ENCODE assay signal across 9 mouse cellular contexts in the genomic region with DNA sequence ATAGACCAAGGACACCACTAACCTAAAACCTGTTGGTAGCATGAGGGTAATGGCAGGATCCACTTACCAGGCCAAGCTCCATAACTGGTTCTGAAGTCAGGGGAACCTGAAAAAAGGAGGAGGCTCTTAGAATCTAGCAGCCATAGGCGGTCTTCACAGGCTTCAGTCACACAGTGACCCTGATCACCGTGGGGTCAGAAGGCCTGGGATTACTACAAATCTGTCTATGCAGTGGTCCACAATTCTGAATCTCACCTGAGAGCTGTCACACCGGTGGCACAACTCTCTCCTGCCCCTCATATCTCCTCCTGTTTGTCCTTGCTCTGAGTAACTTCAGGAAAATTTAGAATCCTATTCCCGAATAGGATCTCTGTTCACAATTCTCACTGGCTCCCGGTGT. TPM values are rescaled to one million over a fixed set of nuclear protein-coding genes. Genes with fewer than 3 reads are reported as not detected.
DNase-seq lines count a peak whose midpoint lies in the region; ATAC-seq and TF ChIP-seq lines count a peak whose summit lies in the region.
"Had no signal": no experiment of that assay in that cellular context is flagged by ENCODE, and none has a peak within 500 bp of the region (broad histone marks: within the 10 kb centered on the region; RNA-seq: fewer than 3 reads in every experiment).

No protein-coding gene starts in this region.

- DNase-seq in cerebellum, adult 8-10 months, result peak; percentile 9
- no peak for DNase-seq in cerebellum, postnatal 36 days
- no peak for DNase-seq in layer of hippocampus, adult 18-20 months (ENCODE audit: low spot score in 2 of 2)
- no peak for DNase-seq in urinary bladder, postnatal 25 days (ENCODE audit: low spot score)

- H3K36me3 ChIP-seq in megakaryocyte, embryonic 14.5 days (replicated peaks; ENCODE audit: low read length), result peaks cover 41% of the 10 kb centered on the region
- peaks cover 5% of the 10 kb centered on the region for H3K36me3 ChIP-seq in intestine, postnatal 0 days (ENCODE audit: control insufficient read depth, insufficient read depth)
- H3K36me3 ChIP-seq in neural tube, embryonic 13.5 days, result peaks cover 37% of the 10 kb centered on the region

- peak overlapping the region; percentile 77 for H3K4me2 ChIP-seq in intestine, postnatal 0 days (replicated peaks; ENCODE audit: low read depth)
- H3K4me2 ChIP-seq in neural tube, embryonic 13.5 days, result peak overlapping the region; percentile 60

- WGBS in intestine, postnatal 0 days, result 39% methylated on average over 5 of the region's 5 CpGs
- WGBS in neural tube, embryonic 13.5 days, result 60% methylated on average over 5 of the region's 5 CpGs

- peaks cover 24% of the 10 kb centered on the region for H3K4me1 ChIP-seq in megakaryocyte, embryonic 14.5 days
- H3K4me1 ChIP-seq in intestine, postnatal 0 days (replicated peaks; ENCODE audit: control insufficient read depth, insufficient read depth, low read length), result 0 out of 2 replicates have a peak, but pooled peaks cover 4% of the 10 kb centered on the region
- peaks cover 18% of the 10 kb centered on the region for H3K4me1 ChIP-seq in neural tube, embryonic 13.5 days (replicated peaks)

- peak overlapping the region; percentile 72 for H3K9ac ChIP-seq in intestine, postnatal 0 days (ENCODE audit: low read depth, low read length)
- peak overlapping the region; percentile 83 for H3K9ac ChIP-seq in neural tube, embryonic 13.5 days

- ATAC-seq in megakaryocyte, adult 5-6 weeks (ENCODE audit: poor library complexity, severe bottlenecking), result no peak
- no peak for ATAC-seq in intestine, postnatal 0 days
- ATAC-seq in neural tube, embryonic 13.5 days (ENCODE audit: low read depth), result peak; percentile 24

- H3K9me3 ChIP-seq in megakaryocyte, embryonic 14.5 days, result peaks cover 28% of the 10 kb centered on the region
- H3K9me3 ChIP-seq in intestine, postnatal 0 days (ENCODE audit: control insufficient read depth), result no peaks in the 10 kb centered on the region
- H3K9me3 ChIP-seq in neural tube, embryonic 13.5 days, result 0 out of 2 replicates have a peak, but pooled peaks cover 16% of the 10 kb centered on the region

- no peak for TF ChIP-seq CTCF in intestine, postnatal 0 days (IDR thresholded peaks at IDR 0.05; ENCODE audit: low read depth)

- no peak overlapping the region for H3K27ac ChIP-seq in intestine, postnatal 0 days (ENCODE audit: low read depth, low read length)
- no peak overlapping the region for H3K27ac ChIP-seq in neural tube, embryonic 13.5 days (replicated peaks)

- H3K4me3 ChIP-seq in megakaryocyte, embryonic 14.5 days (replicated peaks), result peak overlapping the region; percentile 93
- H3K4me3 ChIP-seq in intestine, postnatal 0 days (ENCODE audit: low read depth, low read length), result peak overlapping the region; percentile 59
- peak overlapping the region; percentile 60 for H3K4me3 ChIP-seq in neural tube, embryonic 13.5 days

- H3K27me3 ChIP-seq in megakaryocyte, embryonic 14.5 days (replicated peaks), result no peaks in the 10 kb centered on the region
- H3K27me3 ChIP-seq in intestine, postnatal 0 days (replicated peaks; ENCODE audit: control insufficient read depth, insufficient read depth, low read length), result no peaks in the 10 kb centered on the region
- H3K27me3 ChIP-seq in neural tube, embryonic 13.5 days, result no peaks in the 10 kb centered on the region

RNA-seq across cellular contexts. Expression of gene Zfp551, which starts 0.8 kb away (rescaled TPM):
- not detected in 2 replicates for polyA plus RNA-seq in megakaryocyte, embryonic 14.5 days (2012; ENCODE audit: insufficient read depth, low replicate concordance)
- total RNA-seq in megakaryocyte, adult 5-6 weeks (2015), result not detected in 2 replicates
- 0.07 and 0.41 TPM in 2 replicates for total RNA-seq in megakaryocyte, adult 5-6 weeks (2017)
- 2.0 TPM in 2 replicates for polyA plus RNA-seq in intestine, postnatal 0 days (2015; fragmentation: Nextera tagmentation; extraction: Ambion mirVana)
- 6.6 and 6.8 TPM in 2 replicates for polyA plus RNA-seq in neural tube, embryonic 13.5 days (2015; fragmentation: Nextera tagmentation; extraction: Ambion mirVana)
- total RNA-seq in layer of hippocampus, adult 18-20 months (2021), result 10 to 100 TPM; 11.2 to 12.2 TPM

RNA-seq across cellular contexts. Expression of gene Vmn1r84, which starts 52.7 kb away (rescaled TPM):
- polyA plus RNA-seq in megakaryocyte, embryonic 14.5 days (2012; ENCODE audit: insufficient read depth, low replicate concordance), result 2.0 TPM in 1 of 2 replicates, not detected in the other
- not detected in 2 replicates for total RNA-seq in megakaryocyte, adult 5-6 weeks (2015)
- not detected in 2 replicates for total RNA-seq in megakaryocyte, adult 5-6 weeks (2017)
- polyA plus RNA-seq in intestine, postnatal 0 days (2015; fragmentation: Nextera tagmentation; extraction: Ambion mirVana), result not detected in 2 replicates
- polyA plus RNA-seq in neural tube, embryonic 13.5 days (2015; fragmentation: Nextera tagmentation; extraction: Ambion mirVana), result not detected in 2 replicates
- total RNA-seq in layer of hippocampus, adult 18-20 months (2021), result not detected
- polyA plus RNA-seq: gonadal fat pad, adult 2 months had no signal

RNA-seq across cellular contexts. Expression of gene Zfp606, which starts 56.4 kb away (rescaled TPM):
- 1.1 and 1.3 TPM in 2 replicates for polyA plus RNA-seq in megakaryocyte, embryonic 14.5 days (2012; ENCODE audit: insufficient read depth, low replicate concordance)
- 5.1 and 5.9 TPM in 2 replicates for total RNA-seq in megakaryocyte, adult 5-6 weeks (2015)
- total RNA-seq in megakaryocyte, adult 5-6 weeks (2017), result 4.6 and 5.2 TPM in 2 replicates
- 4.5 and 4.8 TPM in 2 replicates for polyA plus RNA-seq in intestine, postnatal 0 days (2015; fragmentation: Nextera tagmentation; extraction: Ambion mirVana)
- polyA plus RNA-seq in neural tube, embryonic 13.5 days (2015; fragmentation: Nextera tagmentation; extraction: Ambion mirVana), result 42.3 and 43.9 TPM in 2 replicates
- total RNA-seq in layer of hippocampus, adult 18-20 months (2021), result 10 to 100 TPM; 11.1 to 11.3 TPM
